Mouse (Mus musculus) heart, adult 2 months (tissue): ENCODE results near the gene Tmem44.

ENCODE experiments used
- CTCF ChIP-seq: fragments of 200-600 bp; IDR thresholded peaks from 2 replicates; pipeline ENCODE4 v1.8.1; 2022; ENCODE audit warnings: antibody characterized with exemption, mild to moderate bottlenecking, moderate library complexity
- EP300 ChIP-seq: fragments of 200-500 bp; IDR thresholded peaks from 2 replicates; pipeline ENCODE4 v1.6.1; 2011; ENCODE audit warnings: low read depth, low read length, control low read depth; ENCODE audit not compliant: insufficient read depth

DNA sequence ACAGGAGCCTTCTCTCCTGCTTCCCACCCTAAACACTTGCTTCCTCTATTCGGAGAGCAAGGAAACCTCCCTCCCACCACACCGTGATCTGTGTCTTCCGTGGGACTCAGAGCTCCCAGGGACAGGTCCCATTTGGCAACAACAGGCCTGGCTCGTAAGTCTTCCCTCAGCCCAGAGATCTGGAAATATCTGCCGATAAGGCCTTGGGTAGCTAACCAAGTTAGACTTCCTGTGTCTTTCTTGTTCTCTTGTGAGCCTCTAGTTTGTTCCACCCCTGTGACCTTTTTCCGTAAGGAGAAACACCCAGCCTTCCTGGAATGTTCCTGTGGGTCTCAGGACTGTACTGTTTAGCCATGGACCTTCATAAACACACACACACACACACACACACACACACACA is 7.8 kb downstream of the Tmem44 start:
- TF ChIP-seq CTCF (no peak), EP300 (no peak)
